Mouse (Mus musculus) hindbrain, embryonic 14.5 days (tissue): Measurements from ENCODE around the gene Mcrip1. TPM values are rescaled to one million over a fixed set of nuclear protein-coding genes. Genes with fewer than 3 reads are reported as not detected.

Experiments used
- ATAC-seq: fragments of 200-750 bp; cut with Nextera tagmentation; 2 replicates; pipeline ENCODE4 v1.8.0; 2017; ENCODE audit warnings: moderate number of reproducible peaks, mild to moderate bottlenecking, moderate TSS enrichment, moderate library complexity; ENCODE audit not compliant: low FRiP score
- DNase-seq: peaks from one replicate; pipeline ENCODE4 v3.0.0-alpha.2; 2015; ENCODE audit warnings: low spot score
- H3K27ac ChIP-seq: fragments of 300-500 bp; sonication (generic); 2 replicates; pipeline ENCODE4 v1.5.1; 2014; ENCODE audit warnings: mild to moderate bottlenecking, moderate library complexity
- H3K27me3 ChIP-seq: fragments of 300-500 bp; sonication (generic); 2 replicates; pipeline ENCODE4 v1.6.1; 2014; ENCODE audit warnings: mild to moderate bottlenecking, low read length, mixed read lengths; ENCODE audit not compliant: control insufficient read depth, insufficient read depth
- H3K36me3 ChIP-seq: fragments of 300-500 bp; sonication (generic); replicated peaks from 2 replicates; pipeline ENCODE4 v1.6.1; 2014; ENCODE audit not compliant: control insufficient read depth, insufficient read depth
- H3K4me1 ChIP-seq: fragments of 300-500 bp; sonication (generic); replicated peaks from 2 replicates; pipeline ENCODE4 v1.6.1; 2014; ENCODE audit warnings: antibody characterized with exemption, low read length, mixed read lengths; ENCODE audit not compliant: control insufficient read depth, insufficient read depth
- H3K4me2 ChIP-seq: fragments of 300-500 bp; sonication (generic); replicated peaks from 2 replicates; pipeline ENCODE4 v1.6.1; 2014; ENCODE audit warnings: mild to moderate bottlenecking, moderate library complexity
- H3K4me3 ChIP-seq: fragments of 300-500 bp; sonication (generic); replicated peaks from 2 replicates; pipeline ENCODE4 v1.5.1; 2014; ENCODE audit warnings: mild to moderate bottlenecking, low read length
- H3K9ac ChIP-seq: fragments of 300-500 bp; sonication (generic); 2 replicates; pipeline ENCODE4 v1.6.1; 2014
- H3K9me3 ChIP-seq: fragments of 300-500 bp; sonication (generic); 2 replicates; pipeline ENCODE4 v1.6.1; 2016; ENCODE audit warnings: low read length; ENCODE audit not compliant: control insufficient read depth
- WGBS: fragments of 180-500 bp; shearing (Covaris S2); extraction: QIAGEN DNeasy Blood & Tissue Kit; methylation state at CpG from one replicate; pipeline ENCODE4 v1.1.7; 2014; 5-methylcytosine and 5-hydroxymethylcytosine counted together
- polyA plus RNA-seq: library from polyadenylated mRNA; unstranded; fragments of >200 nt; fragmentation: Nextera tagmentation; extraction: Ambion mirVana; gene quantifications from 2 replicates; pipeline ENCODE4 v1.2.1, GENCODE M21; 2014

The Mcrip1 gene
- polyA plus RNA-seq, 1 experiment from 2014 or later, result 261 TPM

DNA sequence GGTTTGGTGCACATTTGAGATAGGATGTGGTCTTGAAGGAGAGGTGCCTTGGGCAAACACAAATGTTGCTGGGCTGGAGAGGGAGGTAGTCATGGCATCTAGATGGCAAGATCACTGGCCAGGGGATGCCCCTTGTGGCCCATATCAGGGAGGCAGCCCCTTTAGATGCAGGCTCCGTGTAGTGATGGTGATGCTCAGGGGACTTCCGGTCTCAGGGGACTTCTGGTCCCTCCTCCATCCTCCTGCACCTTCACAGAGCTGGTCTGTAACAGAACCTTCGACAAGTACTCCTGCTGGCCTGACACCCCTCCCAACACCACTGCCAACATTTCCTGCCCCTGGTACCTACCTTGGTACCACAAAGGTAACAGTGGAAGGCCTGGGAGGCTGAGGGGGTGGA is 13.7 kb downstream of the Mcrip1 start:
- no peaks in the 10 kb centered on the region for H3K9me3 ChIP-seq
- H3K4me3 ChIP-seq, result no peak overlapping the region
- 78% methylated on average over 3 of the region's 3 CpGs for WGBS
- no peak for DNase-seq
- H3K9ac ChIP-seq, result no peak overlapping the region
- peaks cover 20% of the 10 kb centered on the region for H3K4me1 ChIP-seq
- ATAC-seq, result no peak
- H3K36me3 ChIP-seq, result no peaks in the 10 kb centered on the region
- H3K27ac ChIP-seq, result no peak overlapping the region
- H3K27me3 ChIP-seq, result peaks cover 35% of the 10 kb centered on the region
- no peak overlapping the region for H3K4me2 ChIP-seq

GRCm38 (mm10) chr11:120535145-120535544 is 14.4 kb downstream of the Mcrip1 start:
- no peak overlapping the region for H3K27ac ChIP-seq
- H3K9ac ChIP-seq, result no peak overlapping the region
- H3K27me3 ChIP-seq, result peaks cover 42% of the 10 kb centered on the region
- ATAC-seq, result no peak
- peaks cover 22% of the 10 kb centered on the region for H3K4me1 ChIP-seq
- no peaks in the 10 kb centered on the region for H3K36me3 ChIP-seq
- 75% methylated on average over 3 of the region's 3 CpGs for WGBS
- DNase-seq, result no peak
- H3K9me3 ChIP-seq, result no peaks in the 10 kb centered on the region
- H3K4me3 ChIP-seq, result no peak overlapping the region
- no peak overlapping the region for H3K4me2 ChIP-seq

- Histone ChIP-seq H3K27me3 (peaks cover 52% of the 10 kb centered on the region), H3K4me3 (no peak overlapping the region), H3K9me3 (no peaks in the 10 kb centered on the region), H3K9ac (no peak overlapping the region), H3K36me3 (no peaks in the 10 kb centered on the region), H3K27ac (no peak overlapping the region), H3K4me1 (peaks cover 12% of the 10 kb centered on the region), H3K4me2 (no peak overlapping the region)
- ATAC-seq, result no peak
- WGBS, result 89% methylated on average over 8 of the region's 8 CpGs
- DNase-seq, result no peak
Measured at GRCm38 (mm10) chr11:120534093-120534492, 15.4 kb downstream of the Mcrip1 start.

GRCm38 (mm10) chr11:120531646-120532045 is 17.9 kb downstream of the Mcrip1 start:
- ATAC-seq, result no peak
- peaks cover 67% of the 10 kb centered on the region for H3K27me3 ChIP-seq

GRCm38 (mm10) chr11:120530085-120530964 is 19.2 kb downstream of the Mcrip1 start, which contains the start of gene Gcgr:
TSS of gene Gcgr (plus strand) at chr11:120530699.
- 8% methylated on average over 52 of the region's 62 CpGs for WGBS
- Histone ChIP-seq H3K9me3 (no peaks in the 10 kb centered on the region), H3K4me3 (peak within 1 kb of the TSS; percentile 33), H3K27ac (no peak within 1 kb of the TSS), H3K9ac (peak within 1 kb of the TSS; percentile 50), H3K4me2 (peak within 1 kb of the TSS; percentile 57), H3K4me1 (peaks cover 4% of the 10 kb centered on the region; the same call in 1 of the 2 replicates), H3K27me3 (peaks cover 67% of the 10 kb centered on the region), H3K36me3 (no peaks in the 10 kb centered on the region)
- DNase-seq, result no peak
- ATAC-seq, result no peak

More at GRCm38 (mm10) chr11:120531646-120532045, 17.9 kb downstream of the Mcrip1 start:
- no peaks in the 10 kb centered on the region for H3K36me3 ChIP-seq
- H3K9me3 ChIP-seq, result no peaks in the 10 kb centered on the region
- WGBS, result 33% methylated on average over 9 of the region's 9 CpGs
- H3K4me1 ChIP-seq, result peaks cover 4% of the 10 kb centered on the region; the same call in 1 of the 2 replicates
- H3K27ac ChIP-seq, result no peak overlapping the region
- no peak for DNase-seq
- H3K9ac ChIP-seq, result no peak overlapping the region
- H3K4me3 ChIP-seq, result no peak overlapping the region
- H3K4me2 ChIP-seq, result no peak overlapping the region

- Histone ChIP-seq H3K4me1 (peaks cover 4% of the 10 kb centered on the region; the same call in 1 of the 2 replicates), H3K27me3 (peaks cover 61% of the 10 kb centered on the region), H3K36me3 (no peaks in the 10 kb centered on the region), H3K9ac (no peak overlapping the region), H3K9me3 (no peaks in the 10 kb centered on the region), H3K4me2 (no peak overlapping the region), H3K27ac (no peak overlapping the region), H3K4me3 (no peak overlapping the region)
- DNase-seq (no peak), ATAC-seq (no peak)
- 50% methylated on average over 4 of the region's 4 CpGs for WGBS
Measured at GRCm38 (mm10) chr11:120528903-120529302, 20.6 kb downstream of the Mcrip1 start.

DNA sequence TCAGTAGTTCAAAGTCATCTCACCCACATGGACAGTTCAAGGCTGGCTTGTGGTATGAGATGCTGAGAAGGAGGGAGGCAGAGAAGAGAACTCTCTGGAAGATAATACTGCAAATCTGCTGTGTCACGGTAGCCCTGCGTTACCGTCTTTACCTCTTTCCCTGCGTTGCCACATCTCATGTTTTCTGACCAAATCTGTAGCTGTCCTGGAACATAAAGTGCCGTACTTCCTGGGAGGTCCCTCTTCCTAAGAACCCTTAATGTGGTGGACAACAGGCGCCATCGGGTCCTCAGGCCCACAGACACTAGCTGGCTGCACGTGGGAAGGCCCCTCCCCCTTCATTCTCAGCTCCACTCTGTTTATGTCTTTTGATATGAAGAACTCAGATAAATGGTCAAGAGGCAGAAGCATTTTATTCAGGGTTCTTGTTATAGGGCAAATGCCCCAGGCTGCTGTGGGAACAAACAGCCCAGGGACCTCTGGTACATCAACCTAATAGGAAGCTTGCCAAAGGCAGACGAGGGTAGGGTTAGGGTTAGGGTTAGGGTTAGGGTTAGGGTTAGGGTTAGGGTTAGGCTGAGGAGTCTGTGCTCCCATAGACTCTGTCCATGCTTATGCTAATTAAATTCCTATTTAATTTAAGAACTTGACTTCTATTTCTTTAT is 21.7 kb downstream of the Mcrip1 start:
- no peak for ATAC-seq
- Histone ChIP-seq H3K9me3 (no peaks in the 10 kb centered on the region), H3K4me1 (peaks cover 4% of the 10 kb centered on the region; the same call in 1 of the 2 replicates), H3K36me3 (no peaks in the 10 kb centered on the region), H3K27ac (no peak overlapping the region), H3K4me3 (no peak overlapping the region), H3K9ac (no peak overlapping the region), H3K4me2 (no peak overlapping the region), H3K27me3 (peaks cover 52% of the 10 kb centered on the region)
- WGBS, result 85% methylated on average over 9 of the region's 9 CpGs
- DNase-seq, result no peak

DNA sequence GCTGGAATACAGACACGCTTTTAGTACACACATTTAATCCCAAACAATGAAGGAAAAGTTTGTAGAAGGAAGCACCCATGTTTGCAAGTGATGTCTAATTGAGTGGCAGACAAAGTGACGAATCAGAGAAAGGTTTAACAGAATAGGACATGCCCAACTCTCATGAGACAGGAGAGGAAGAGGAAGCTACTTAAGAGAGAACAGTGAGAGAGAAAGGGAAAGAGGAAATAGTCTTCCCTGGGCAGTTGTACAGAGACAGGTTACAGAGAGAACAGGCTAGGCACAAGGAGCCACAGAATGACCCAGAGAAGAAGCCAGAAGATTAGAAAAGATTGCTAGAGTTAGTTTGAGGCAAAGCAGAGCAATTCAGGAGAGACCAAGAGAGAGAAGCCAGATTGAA is 23.6 kb downstream of the Mcrip1 start:
- no peak overlapping the region for H3K4me3 ChIP-seq
- no peak overlapping the region for H3K27ac ChIP-seq
- H3K9me3 ChIP-seq, result no peaks in the 10 kb centered on the region
- 80% methylated on average over 2 of the region's 2 CpGs for WGBS
- no peaks in the 10 kb centered on the region for H3K36me3 ChIP-seq
- H3K4me1 ChIP-seq, result peaks cover 4% of the 10 kb centered on the region; the same call in 1 of the 2 replicates
- DNase-seq (no peak), ATAC-seq (no peak)
- peaks cover 34% of the 10 kb centered on the region for H3K27me3 ChIP-seq
- H3K9ac ChIP-seq, result no peak overlapping the region
- H3K4me2 ChIP-seq, result no peak overlapping the region

- H3K9ac ChIP-seq, result no peak overlapping the region
- ATAC-seq, result no peak
- H3K27me3 ChIP-seq, result no peaks in the 10 kb centered on the region
- no peak overlapping the region for H3K27ac ChIP-seq
- 90% methylated on average over 8 of the region's 8 CpGs for WGBS
- H3K4me1 ChIP-seq, result no peaks in the 10 kb centered on the region
- H3K36me3 ChIP-seq, result no peaks in the 10 kb centered on the region
- no peak overlapping the region for H3K4me2 ChIP-seq
- no peak overlapping the region for H3K4me3 ChIP-seq
- no peaks in the 10 kb centered on the region for H3K9me3 ChIP-seq
- DNase-seq, result no peak
Measured at GRCm38 (mm10) chr11:120522581-120522980, 26.9 kb downstream of the Mcrip1 start.
